Mouse (Mus musculus) liver, embryonic 13.5 days (tissue): ENCODE results near the gene Kitl. TPM values are rescaled to one million over a fixed set of nuclear protein-coding genes. Genes with fewer than 3 reads are reported as not detected.

Source experiments
- ATAC-seq: fragments of 200-750 bp; cut with Nextera tagmentation; 2 replicates; pipeline ENCODE4 v1.8.0; 2017; ENCODE audit warnings: low read depth, mild to moderate bottlenecking, moderate number of reproducible peaks, moderate library complexity
- DNase-seq: peaks from one replicate; pipeline ENCODE4 v3.0.0; 2022
- H3K27ac ChIP-seq: fragments of 300-500 bp; sonication (generic); 2 replicates; pipeline ENCODE4 v1.5.1; 2015; ENCODE audit warnings: moderate library complexity, mild to moderate bottlenecking, inconsistent platforms
- H3K27me3 ChIP-seq: fragments of 300-500 bp; sonication (generic); 2 replicates; pipeline ENCODE4 v1.6.1; 2015; ENCODE audit warnings: mild to moderate bottlenecking, inconsistent platforms
- H3K36me3 ChIP-seq: fragments of 300-500 bp; sonication (generic); 2 replicates; pipeline ENCODE4 v1.6.1; 2015; ENCODE audit warnings: mild to moderate bottlenecking, inconsistent platforms
- H3K4me1 ChIP-seq: fragments of 300-500 bp; sonication (generic); replicated peaks from 2 replicates; pipeline ENCODE4 v1.6.1; 2015; ENCODE audit warnings: inconsistent platforms
- H3K4me2 ChIP-seq: fragments of 300-500 bp; sonication (generic); 2 replicates; pipeline ENCODE4 v1.6.1; 2015; ENCODE audit warnings: inconsistent platforms, mild to moderate bottlenecking, moderate library complexity
- H3K4me3 ChIP-seq: fragments of 300-500 bp; sonication (generic); replicated peaks from 2 replicates; pipeline ENCODE4 v1.5.1; 2015; ENCODE audit warnings: mild to moderate bottlenecking, inconsistent platforms
- H3K9ac ChIP-seq: fragments of 300-500 bp; sonication (generic); 2 replicates; pipeline ENCODE4 v1.6.1; 2015; ENCODE audit warnings: mild to moderate bottlenecking, inconsistent platforms
- H3K9me3 ChIP-seq: fragments of 300-500 bp; sonication (generic); replicated peaks from 2 replicates; pipeline ENCODE4 v1.6.1; 2016; ENCODE audit warnings: inconsistent platforms
- WGBS: fragments of 180-500 bp; shearing (Covaris S2); methylation state at CpG from one replicate; pipeline ENCODE4 v1.1.7; 2015; ENCODE audit not compliant: insufficient replicate concordance; 5-methylcytosine and 5-hydroxymethylcytosine counted together
- polyA plus RNA-seq: library from polyadenylated mRNA; unstranded; fragments of >200 nt; fragmentation: Nextera tagmentation; extraction: Ambion mirVana; gene quantifications from 2 replicates; pipeline ENCODE4 v1.2.1, GENCODE M21; 2015

Gene Kitl
- polyA plus RNA-seq, result 8.2 and 15.3 TPM in 2 replicates

DNA sequence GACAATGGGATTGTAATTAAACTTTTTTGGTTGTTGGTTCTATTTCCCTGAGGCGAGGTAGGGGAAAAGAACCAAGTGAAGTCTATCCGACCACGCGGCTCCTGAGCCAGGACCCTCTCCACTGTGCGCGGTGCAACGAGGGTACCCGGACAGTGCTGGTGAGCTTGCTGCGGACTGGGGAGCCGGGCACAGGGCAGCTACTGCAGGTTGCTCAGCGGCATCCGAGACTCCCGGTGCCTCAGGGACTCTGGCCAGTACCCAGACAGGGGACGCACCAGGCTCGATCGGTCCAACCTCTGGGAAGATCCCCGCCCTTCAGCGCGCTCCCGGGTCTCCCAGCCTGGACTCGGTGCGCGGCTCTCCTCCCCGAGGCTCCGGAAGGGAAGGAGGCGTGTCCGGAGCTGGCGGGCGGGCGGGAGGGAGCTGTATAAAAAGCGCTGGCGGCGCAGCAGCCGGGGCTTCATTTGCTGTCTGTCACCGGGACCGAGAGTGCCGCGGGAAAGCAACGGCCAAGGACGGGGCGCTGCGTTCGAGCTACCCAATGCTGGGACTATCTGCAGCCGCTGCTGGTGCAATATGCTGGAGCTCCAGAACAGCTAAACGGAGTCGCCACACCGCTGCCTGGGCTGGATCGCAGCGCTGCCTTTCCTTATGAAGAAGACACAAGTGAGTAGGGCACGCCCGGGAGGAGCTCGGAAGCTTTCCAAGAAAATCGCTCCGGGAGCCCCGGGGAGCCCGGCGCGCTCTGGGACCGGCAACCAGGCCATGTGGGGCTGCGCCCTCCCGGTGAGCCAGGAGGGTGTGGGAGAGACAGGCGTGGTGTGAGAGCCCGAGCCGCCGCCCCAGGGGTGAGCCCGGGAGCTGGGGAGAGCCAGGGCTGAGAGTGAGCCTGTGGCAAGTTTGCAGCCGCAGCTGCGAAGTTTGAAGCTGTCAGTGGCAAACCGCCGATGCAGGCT lies at the start of gene Kitl:
TSS of gene Kitl (plus strand) at position 261 of the 956 bp plus-strand sequence.
- Histone ChIP-seq H3K27ac (peak within 1 kb of the TSS; percentile 59; the same call in 1 of the 2 replicates), H3K4me3 (peak within 1 kb of the TSS; percentile 65), H3K27me3 (peaks cover 38% of the 10 kb centered on the region), H3K4me2 (peak within 1 kb of the TSS; percentile 58), H3K36me3 (no peaks in the 10 kb centered on the region), H3K9ac (peak within 1 kb of the TSS; percentile 69), H3K4me1 (0 out of 2 replicates have a peak, but pooled peaks cover 5% of the 10 kb centered on the region), H3K9me3 (no peaks in the 10 kb centered on the region)
- peak; percentile 9 for DNase-seq
- WGBS, result under 1% methylated on average over 70 of the region's 70 CpGs
- peak; percentile 92 for ATAC-seq

DNA sequence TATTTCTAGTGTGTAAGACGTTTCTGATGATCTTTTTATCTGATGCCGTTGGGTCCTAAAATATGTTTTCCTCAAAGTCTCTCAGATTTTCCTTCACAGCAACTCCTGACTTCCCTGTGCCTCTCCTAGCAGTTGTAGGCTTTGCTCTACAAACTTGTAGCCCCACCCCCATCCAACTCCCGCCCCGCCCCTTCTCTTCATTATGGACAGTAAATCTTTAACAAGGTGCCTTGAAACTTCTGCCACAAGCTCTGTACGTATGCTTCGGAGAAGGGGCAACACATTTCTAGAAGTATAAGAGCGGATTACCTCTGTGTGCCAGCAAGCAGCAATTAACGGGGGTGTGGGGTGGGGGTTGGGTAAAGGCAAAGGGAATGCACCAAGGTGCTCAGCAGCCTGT lies 42.6 kb upstream of the Kitl start:
- Histone ChIP-seq H3K4me3 (no peak overlapping the region), H3K36me3 (no peaks in the 10 kb centered on the region), H3K9ac (no peak overlapping the region), H3K27me3 (no peaks in the 10 kb centered on the region), H3K27ac (no peak overlapping the region), H3K4me1 (no peaks in the 10 kb centered on the region), H3K9me3 (no peaks in the 10 kb centered on the region), H3K4me2 (no peak overlapping the region)
- ATAC-seq (no peak), DNase-seq (no peak)
- 53% methylated on average over 8 of the region's 8 CpGs for WGBS

DNA sequence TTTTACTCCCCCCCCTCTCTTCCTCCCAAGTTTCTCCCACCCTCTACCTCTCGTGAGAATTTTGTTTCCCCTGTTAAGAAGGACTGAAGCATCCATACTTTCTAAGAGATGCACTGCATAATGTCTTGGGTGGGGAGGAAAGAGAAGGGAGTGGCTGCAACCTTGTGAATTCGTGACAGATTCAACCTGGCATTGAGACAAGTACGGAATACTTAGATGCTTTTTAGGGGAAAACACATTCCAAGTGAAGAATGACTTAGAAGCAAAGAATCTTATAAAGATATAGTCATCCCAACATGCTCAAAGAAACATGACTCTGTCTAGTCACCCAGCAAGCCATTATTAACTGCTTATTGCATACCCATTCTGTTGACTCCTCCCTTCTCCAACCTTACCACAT lies 35.3 kb upstream of the Kitl start:
- Histone ChIP-seq H3K36me3 (no peaks in the 10 kb centered on the region), H3K9ac (no peak overlapping the region), H3K4me2 (no peak overlapping the region), H3K4me3 (no peak overlapping the region), H3K9me3 (no peaks in the 10 kb centered on the region), H3K27ac (no peak overlapping the region), H3K4me1 (no peaks in the 10 kb centered on the region), H3K27me3 (no peaks in the 10 kb centered on the region)
- 46% methylated on average over 3 of the region's 3 CpGs for WGBS
- no peak for ATAC-seq
- DNase-seq, result no peak

DNA sequence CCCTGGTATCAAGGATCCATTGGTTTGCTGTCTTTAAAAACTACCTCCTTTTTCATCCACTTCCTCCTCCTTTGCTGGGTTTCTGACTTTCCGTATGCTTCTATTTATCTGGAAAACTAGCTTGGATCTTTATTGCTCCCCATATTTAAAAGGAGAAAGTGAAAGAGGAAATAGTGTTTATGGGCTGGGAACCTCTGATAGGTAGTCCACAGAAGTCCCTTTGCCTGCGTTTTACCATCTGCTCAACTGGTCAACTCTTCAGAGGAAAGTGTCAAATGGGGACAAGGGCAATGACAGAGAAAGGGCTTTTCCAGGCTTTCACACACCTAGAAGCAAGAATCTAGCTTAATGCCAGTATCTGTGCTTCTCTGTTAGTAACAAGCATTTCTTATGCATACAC lies 34.5 kb upstream of the Kitl start:
- Histone ChIP-seq H3K9me3 (no peaks in the 10 kb centered on the region), H3K4me3 (no peak overlapping the region), H3K9ac (no peak overlapping the region), H3K4me1 (no peaks in the 10 kb centered on the region), H3K4me2 (no peak overlapping the region), H3K27ac (no peak overlapping the region), H3K27me3 (no peaks in the 10 kb centered on the region), H3K36me3 (no peaks in the 10 kb centered on the region)
- ATAC-seq (no peak), DNase-seq (no peak)
- WGBS, result 32% methylated on average over 2 of the region's 2 CpGs

DNA sequence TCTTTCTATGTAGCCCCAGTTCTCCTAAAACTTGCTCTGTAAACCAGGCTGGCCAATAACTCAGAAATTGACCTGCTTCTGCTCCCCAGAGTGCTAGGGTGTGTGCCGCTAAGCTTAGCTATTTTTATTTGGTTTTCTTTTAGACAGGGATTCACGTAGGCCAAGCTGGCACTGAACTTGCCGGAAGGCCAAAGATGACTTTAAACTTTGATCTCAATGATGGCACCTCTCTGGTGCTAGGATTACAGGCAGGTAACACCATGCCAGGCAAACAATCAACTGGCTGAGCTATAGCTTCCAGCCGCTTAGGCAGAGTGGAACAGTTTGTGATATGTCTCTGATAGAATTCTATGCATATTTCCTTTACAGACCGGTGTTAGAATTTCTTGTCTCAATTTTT lies 33.5 kb upstream of the Kitl start:
- no peak for DNase-seq
- Histone ChIP-seq H3K4me1 (no peaks in the 10 kb centered on the region), H3K9ac (no peak overlapping the region), H3K4me2 (no peak overlapping the region), H3K27me3 (no peaks in the 10 kb centered on the region), H3K9me3 (no peaks in the 10 kb centered on the region), H3K4me3 (no peak overlapping the region), H3K36me3 (no peaks in the 10 kb centered on the region), H3K27ac (no peak overlapping the region)
- 68% methylated on average over 5 of the region's 5 CpGs for WGBS
- ATAC-seq, result no peak

DNA sequence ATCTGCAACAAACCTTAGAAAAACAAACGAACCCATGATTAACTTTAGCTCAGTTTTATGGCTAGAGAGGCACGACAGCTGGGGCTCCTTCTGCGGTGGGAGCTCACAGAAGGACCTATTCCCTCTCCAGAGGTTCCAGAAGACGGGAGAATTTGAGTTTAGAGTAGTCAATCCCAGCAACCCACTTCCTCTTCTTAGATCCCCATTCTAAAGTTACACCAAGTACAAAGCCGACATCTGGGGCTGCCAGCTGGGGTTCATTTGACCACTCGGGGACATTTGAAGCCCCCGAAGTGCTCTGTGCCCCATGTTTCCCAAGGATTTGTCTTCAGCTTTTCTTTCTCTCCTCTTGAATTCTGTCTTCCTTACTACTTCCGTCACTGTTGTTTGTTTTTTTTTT lies 28.7 kb upstream of the Kitl start:
- ATAC-seq (no peak), DNase-seq (no peak)
- H3K27ac ChIP-seq, result no peak overlapping the region
- WGBS, result 47% methylated on average over 8 of the region's 8 CpGs
- H3K36me3 ChIP-seq, result no peaks in the 10 kb centered on the region
- no peak overlapping the region for H3K4me2 ChIP-seq
- no peaks in the 10 kb centered on the region for H3K9me3 ChIP-seq
- H3K4me1 ChIP-seq, result no peaks in the 10 kb centered on the region
- H3K27me3 ChIP-seq, result no peaks in the 10 kb centered on the region
- H3K4me3 ChIP-seq, result no peak overlapping the region
- H3K9ac ChIP-seq, result no peak overlapping the region

DNA sequence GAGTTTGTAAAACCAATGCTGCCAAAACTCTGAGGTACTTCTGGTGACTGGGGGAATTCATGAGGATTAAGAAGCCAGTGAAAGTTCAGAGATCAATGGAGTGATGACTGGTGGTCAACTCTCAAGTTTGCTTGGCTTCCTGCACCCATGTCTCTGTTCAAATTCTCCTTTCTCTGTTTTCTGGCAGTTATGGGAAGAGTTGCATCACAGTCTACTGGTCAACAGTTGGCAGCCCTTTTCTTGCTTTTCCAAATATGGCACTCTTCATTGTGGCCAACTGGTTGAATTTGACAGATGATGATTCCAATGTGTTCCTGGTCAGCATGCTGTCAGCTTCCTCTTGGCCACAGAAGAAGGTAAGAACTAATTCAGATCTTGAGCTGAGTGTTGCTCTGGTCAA lies 25.7 kb upstream of the Kitl start:
- no peak overlapping the region for H3K4me2 ChIP-seq
- no peak overlapping the region for H3K27ac ChIP-seq
- no peaks in the 10 kb centered on the region for H3K4me1 ChIP-seq
- no peaks in the 10 kb centered on the region for H3K36me3 ChIP-seq
- ATAC-seq (no peak), DNase-seq (no peak)
- no peaks in the 10 kb centered on the region for H3K9me3 ChIP-seq
- no peak overlapping the region for H3K4me3 ChIP-seq
- no peaks in the 10 kb centered on the region for H3K27me3 ChIP-seq
- H3K9ac ChIP-seq, result no peak overlapping the region

DNA sequence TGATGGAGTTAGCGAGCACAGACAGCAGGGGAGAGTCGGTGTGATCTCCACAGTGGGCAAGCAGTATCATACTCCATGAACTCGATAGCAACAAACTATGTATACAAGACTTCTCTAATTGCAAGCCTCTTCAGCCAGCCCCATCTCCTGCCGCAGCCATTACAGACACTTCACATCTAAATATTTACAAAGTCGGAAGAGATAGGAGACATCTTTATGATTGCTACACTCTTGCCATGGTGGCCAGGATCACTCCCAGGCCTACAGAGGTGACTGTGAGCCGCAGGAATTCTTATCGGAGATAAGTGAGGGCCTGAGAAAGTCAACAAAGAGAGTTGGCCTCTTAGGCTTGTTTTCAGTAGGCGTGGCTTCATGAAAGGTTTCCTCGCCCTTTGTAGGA lies 23.3 kb upstream of the Kitl start:
- no peaks in the 10 kb centered on the region for H3K27me3 ChIP-seq
- H3K9ac ChIP-seq, result no peak overlapping the region
- WGBS, result 47% methylated on average over 9 of the region's 9 CpGs
- no peak overlapping the region for H3K27ac ChIP-seq
- ATAC-seq (no peak), DNase-seq (no peak)
- H3K36me3 ChIP-seq, result no peaks in the 10 kb centered on the region
- no peak overlapping the region for H3K4me2 ChIP-seq
- H3K4me3 ChIP-seq, result no peak overlapping the region
- H3K9me3 ChIP-seq, result no peaks in the 10 kb centered on the region
- H3K4me1 ChIP-seq, result no peaks in the 10 kb centered on the region

DNA sequence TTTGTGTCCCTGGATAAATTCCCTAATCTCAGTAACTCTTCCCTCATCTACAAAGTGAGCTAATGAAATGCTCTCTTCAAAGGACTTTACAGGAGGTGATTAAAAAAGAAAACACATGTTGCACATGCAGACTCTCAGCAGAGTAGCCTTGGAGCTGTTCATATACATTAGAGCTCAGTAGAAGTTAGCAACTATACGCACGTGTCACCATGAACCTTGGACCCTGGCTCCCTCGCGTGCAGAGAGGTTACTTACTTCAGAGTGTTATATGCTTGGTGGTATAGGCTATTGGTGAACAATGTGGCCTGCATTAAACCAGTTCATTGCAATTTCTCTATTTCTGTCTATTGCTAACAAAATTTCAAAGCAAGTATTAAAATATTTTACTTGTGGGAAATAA lies 14.0 kb upstream of the Kitl start:
- H3K36me3 ChIP-seq, result no peaks in the 10 kb centered on the region
- ATAC-seq (no peak), DNase-seq (no peak)
- no peaks in the 10 kb centered on the region for H3K4me1 ChIP-seq
- no peak overlapping the region for H3K9ac ChIP-seq
- 78% methylated on average over 4 of the region's 4 CpGs for WGBS
- H3K9me3 ChIP-seq, result peaks cover 12% of the 10 kb centered on the region; the same call in 1 of the 2 replicates
- H3K27ac ChIP-seq, result no peak overlapping the region
- H3K4me3 ChIP-seq, result no peak overlapping the region
- H3K4me2 ChIP-seq, result no peak overlapping the region
- H3K27me3 ChIP-seq, result no peaks in the 10 kb centered on the region

DNA sequence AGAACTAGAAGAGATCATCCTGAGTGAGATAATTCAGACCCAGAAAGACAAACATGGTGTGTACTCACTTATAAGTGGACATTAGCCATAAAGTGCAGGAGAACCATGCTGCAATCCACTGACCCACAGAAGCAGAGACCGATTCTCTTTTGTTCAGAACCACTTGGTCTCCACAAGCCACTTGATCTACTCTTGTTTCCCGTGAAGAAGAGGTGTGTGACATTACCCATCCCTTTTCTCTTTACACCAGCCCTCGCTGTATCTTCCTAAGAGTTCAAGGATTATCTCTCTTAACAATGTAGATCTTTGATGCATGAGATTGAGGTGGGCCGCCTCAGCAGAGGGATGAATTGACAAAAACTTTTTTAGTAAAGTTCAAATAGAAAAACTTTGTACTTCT lies 11.6 kb upstream of the Kitl start:
- Histone ChIP-seq H3K9me3 (peaks cover 7% of the 10 kb centered on the region; the same call in 1 of the 2 replicates), H3K36me3 (no peaks in the 10 kb centered on the region)
- WGBS, result 64% methylated on average over 4 of the region's 4 CpGs

DNA sequence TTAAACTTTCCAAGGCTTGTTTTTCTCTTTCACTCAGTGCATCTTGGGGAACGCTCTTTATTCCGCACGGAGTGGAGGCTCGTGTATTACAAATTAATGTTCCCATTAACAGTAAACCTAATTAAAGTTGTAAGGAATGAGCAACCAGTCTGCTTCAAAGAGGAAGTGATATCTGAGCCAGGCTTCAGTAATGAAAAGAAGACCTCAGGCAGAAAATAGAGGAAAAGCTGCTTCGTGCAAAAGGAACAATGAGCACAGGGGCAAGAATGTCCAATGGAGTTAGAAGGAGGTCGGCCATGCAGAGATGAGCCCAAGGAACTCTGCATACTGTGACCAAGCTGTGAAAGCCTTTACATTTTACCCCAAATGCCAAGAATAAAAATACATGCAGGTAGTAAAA lies 5.7 kb upstream of the Kitl start:
- H3K4me3 ChIP-seq, result no peak overlapping the region
- ATAC-seq (no peak), DNase-seq (no peak)
- no peak overlapping the region for H3K27ac ChIP-seq
- peaks cover 5% of the 10 kb centered on the region for H3K27me3 ChIP-seq
- no peak overlapping the region for H3K9ac ChIP-seq
- no peaks in the 10 kb centered on the region for H3K36me3 ChIP-seq
- peaks cover 7% of the 10 kb centered on the region; the same call in 1 of the 2 replicates for H3K9me3 ChIP-seq
- H3K4me2 ChIP-seq, result no peak overlapping the region
- WGBS, result 69% methylated on average over 6 of the region's 6 CpGs
- H3K4me1 ChIP-seq, result no peaks in the 10 kb centered on the region

More for the DNA sequence above, 11.6 kb upstream of the Kitl start:
- H3K27me3 ChIP-seq, result no peaks in the 10 kb centered on the region
- H3K4me1 ChIP-seq, result no peaks in the 10 kb centered on the region
- H3K9ac ChIP-seq, result no peak overlapping the region
- H3K4me3 ChIP-seq, result no peak overlapping the region
- ATAC-seq (no peak), DNase-seq (no peak)
- H3K4me2 ChIP-seq, result no peak overlapping the region
- no peak overlapping the region for H3K27ac ChIP-seq

DNA sequence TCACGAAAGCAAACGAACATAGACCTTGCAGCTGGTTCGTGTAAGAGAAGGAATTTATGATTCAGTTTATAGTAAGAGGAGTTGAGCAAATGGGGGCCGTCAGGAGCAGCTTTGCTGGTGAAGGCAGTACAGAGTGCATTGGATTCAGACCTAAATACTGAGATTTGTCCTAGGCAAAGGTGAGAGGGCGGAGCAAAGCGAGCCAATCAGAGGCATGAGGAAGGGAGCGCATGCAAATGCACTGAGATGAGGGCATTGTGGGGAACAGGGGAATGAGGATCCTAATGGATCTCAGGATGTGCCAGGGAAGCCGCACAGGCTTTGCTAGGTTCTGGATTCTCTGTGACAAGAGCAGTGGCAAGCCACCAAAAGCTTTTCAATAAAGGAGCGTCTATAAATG lies 5.1 kb upstream of the Kitl start:
- Histone ChIP-seq H3K27me3 (peaks cover 9% of the 10 kb centered on the region), H3K4me1 (no peaks in the 10 kb centered on the region), H3K4me2 (no peak overlapping the region), H3K9me3 (peaks cover 3% of the 10 kb centered on the region; the same call in 1 of the 2 replicates), H3K27ac (no peak overlapping the region), H3K4me3 (no peak overlapping the region), H3K36me3 (no peaks in the 10 kb centered on the region), H3K9ac (no peak overlapping the region)
- 67% methylated on average over 9 of the region's 9 CpGs for WGBS
- ATAC-seq (no peak), DNase-seq (no peak)
